Mouse (Mus musculus): Measurements from ENCODE around the gene Fads1.
A peak's percentile ranks its signal among the peaks of the same experiment; 100 is the strongest.

The Fads1 gene

DNA sequence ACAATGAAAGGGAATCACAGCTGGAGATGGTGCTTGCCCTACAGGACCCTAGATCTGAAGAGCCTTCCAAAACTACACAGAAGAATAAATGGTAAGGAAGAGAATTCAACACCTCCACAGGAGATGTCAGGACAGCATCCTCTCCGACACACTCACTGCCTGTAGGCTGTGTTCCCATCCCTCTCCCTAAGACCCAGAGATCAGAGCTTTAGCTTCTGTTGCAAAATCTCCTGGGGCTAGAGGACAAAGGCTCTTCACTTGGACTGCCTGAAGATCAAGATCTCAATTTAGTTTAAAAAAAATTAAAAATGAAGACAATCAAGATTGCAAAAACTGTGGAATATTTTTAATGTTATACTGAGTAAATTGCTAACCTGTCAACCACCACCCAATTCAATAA, 6.2 kb upstream of the Fads1 start:
- DNase-seq (ENCODE audit: low spot score in 2 of 2), result no peak

DNA sequence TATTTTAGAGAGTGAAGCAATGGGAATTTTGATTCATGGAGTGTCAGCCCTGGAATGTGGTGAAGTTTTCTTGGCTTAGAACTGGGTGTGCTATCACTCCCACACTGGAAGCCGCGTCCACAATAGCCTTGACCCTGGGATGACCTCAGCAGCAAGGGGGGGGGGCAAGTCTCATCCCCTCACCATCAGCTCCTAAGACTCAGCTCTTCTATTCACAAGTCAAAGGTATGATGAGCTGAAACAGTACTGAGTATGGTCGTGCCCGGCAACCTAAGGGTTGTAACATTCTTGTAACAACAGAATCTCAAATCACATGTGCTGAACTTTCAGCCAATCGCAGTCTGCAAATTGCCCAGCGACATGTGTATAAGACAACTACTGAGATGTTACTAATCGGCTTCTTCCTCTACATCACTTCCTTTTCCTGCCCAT, 5.7 kb upstream of the Fads1 start:
- no peak for DNase-seq (ENCODE audit: low spot score in 2 of 2)

DNA sequence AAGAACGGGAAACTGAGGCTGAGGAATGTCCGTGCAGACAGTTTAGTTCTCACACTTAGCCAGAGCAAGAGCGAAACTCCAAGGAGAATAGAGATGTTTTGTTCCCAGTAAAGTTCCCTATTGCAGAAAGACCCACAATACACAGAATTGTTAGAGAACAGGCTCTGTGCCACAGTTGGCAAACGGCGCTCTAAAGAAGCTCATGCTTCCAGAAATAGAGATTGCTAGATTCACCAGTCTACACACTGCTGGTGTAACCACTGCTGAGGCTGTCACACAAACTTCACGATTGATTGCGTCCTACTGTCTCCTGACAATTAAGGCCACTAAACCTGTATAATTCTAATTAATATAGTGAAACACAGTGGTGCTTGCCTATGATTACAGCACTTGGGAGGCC, 1.5 kb upstream of the Fads1 start:
- DNase-seq (ENCODE audit: low spot score in 2 of 2), result no peak

DNA sequence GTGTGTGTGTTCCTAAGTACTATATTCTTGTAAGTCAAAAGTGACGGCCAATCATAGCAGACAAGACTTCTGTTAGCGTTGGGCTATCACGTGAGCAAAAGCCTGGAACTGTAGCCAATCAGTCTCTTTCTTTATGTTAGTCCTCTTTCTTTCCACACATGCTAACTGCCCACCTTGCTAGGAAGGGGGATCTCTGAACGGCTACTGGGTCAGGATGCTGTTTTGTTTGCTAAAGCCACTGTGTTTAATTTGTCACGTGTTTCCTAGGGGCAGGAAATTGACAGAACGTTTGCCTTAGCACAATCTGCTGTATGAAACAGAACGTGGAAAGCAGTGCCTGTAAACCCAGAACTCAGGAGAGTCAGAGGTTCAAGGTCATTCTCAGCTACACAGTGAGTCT, 546 bp upstream of the Fads1 start:
- DNase-seq (ENCODE audit: low spot score in 2 of 2), result no peak

DNA sequence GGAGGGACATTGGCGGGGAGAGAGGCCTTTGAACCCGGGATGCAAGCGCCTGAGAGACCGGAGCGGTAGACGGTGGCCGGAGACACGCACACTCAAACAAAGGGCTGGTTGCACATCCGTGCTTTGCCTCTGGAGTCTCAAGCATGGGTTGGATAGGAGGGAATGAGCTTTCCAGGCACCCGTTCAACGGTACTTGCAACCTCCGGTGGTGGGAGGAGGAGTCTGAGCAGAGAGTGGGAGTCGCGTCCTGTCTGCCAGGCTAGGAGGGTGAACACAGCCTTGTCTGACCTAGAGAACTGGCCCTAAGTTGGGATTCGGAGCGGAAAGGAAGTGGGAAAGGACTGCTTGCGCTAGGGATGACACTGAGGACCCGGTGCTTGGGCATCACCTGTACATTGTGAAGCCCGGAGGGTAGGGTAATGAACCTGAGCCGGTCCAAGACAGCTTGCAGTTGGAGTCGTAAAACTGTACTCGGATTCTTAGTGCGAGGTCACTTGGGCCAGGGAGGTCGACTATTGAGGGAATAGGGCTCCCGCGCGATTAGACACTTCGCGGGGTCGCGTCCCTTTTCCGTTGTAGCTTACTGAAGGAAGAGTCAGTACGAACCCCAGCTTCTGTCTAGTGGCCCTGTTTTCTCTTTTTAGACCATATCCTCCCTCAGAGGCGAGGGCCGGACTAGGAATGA, 753 bp downstream of the Fads1 start:
- no peak for DNase-seq (ENCODE audit: low spot score in 2 of 2)

DNA sequence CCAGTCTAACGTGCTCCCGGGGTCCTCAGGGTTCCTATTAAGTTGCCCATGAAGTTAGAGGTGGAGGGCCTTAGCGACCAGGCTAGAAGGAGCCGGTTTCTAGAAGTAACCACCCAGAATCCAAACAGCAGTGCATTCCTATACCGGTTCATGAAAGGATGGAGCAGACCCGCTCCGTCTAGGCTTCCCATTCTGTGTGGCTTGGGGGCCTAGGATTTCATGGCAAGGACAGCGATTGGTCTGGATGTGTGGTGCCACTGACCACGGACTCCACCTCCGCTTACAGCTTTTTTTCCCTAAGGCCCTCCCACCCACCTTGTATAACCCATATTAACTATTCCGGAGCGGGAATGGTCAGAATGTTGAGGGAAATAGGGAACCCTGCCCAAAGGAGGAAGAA, 1.4 kb downstream of the Fads1 start:
- no peak for DNase-seq (ENCODE audit: low spot score in 2 of 2)

DNA sequence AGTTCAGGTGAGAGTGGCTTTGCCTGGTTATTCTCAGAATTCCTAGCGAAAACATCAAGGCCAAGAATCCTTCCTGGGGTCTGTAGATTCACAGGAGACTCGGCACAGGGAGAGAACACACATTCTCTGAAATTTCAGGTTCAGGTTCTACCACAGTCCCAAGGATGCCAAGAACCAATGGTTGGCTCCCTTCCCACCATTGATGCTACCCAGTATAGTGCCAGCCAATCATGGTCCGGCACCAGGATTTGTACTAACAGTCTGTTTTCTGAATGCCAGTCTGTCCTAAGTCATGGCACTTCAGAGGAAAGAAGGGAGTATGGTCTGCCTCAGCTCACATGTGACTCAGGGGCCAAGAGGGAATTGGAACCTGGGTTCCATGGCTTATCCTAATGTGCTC, 3.2 kb downstream of the Fads1 start:
- no peak for DNase-seq (ENCODE audit: low spot score in 2 of 2)

DNA sequence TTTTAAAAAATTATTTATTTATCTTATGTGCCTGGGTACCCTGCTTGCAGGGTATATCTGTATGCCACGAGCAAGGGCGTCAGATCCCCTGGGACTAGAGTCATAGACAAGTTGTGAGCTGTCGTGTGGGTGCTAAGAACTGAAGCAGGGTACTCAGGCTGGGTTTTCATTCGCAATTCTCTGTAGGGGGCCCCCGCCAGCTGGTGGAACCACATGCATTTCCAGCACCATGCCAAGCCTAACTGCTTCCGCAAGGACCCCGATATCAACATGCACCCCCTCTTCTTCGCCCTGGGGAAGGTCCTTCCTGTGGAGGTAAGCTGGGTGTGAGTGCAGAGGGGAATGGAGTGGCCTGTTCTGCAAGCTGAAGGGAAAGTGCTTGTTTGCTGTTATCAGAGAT, 3.9 kb downstream of the Fads1 start:
- no peak for DNase-seq (ENCODE audit: low spot score in 2 of 2)

DNA sequence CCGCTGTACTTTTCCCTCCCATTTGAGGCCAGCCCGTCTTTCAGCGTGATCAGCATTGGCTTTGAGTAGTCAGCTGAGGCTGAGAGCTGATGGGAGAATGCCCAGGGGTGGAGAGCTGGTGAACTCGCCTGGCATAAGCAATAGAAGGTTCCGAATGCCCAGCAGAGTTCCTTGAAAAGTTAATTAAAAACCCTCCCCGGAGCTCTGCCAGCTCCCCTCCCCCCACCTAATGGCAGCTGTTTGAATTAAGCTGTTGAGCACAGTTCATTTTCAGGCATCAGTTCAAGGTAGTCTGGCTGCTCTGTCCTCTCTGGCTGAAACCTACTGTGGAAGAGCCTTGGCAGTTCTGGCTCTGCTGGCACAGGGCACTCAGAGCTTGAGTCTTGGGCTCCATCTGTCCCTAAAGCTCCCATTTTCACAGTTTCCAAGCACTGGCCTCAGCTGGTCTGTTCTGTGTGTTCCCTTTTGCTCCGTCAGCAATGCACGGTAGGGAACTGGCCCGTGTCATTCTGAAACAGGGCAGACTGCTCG, 5.7 kb downstream of the Fads1 start:
- DNase-seq (ENCODE audit: low spot score in 2 of 2), result no peak

DNA sequence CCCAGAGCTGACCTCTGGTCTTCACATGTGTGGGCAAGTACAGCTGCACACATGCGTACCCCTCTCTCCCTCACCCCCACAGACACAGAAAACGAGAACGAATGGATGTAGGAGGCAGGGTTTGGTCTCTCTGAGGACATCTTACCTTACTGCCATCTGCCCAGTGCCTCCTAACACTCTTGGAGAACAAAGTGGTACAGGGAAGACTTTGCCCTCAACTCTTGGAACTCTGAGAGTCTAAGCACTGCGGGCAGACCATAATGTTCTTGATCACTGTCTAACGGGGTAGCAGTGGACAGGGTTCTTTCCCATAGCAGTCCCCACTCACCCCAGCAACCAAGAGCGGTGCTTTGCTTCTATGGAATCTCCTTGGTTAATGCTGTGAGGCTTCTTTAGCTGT, 6.3 kb downstream of the Fads1 start:
- no peak for DNase-seq (ENCODE audit: low spot score in 2 of 2)

DNA sequence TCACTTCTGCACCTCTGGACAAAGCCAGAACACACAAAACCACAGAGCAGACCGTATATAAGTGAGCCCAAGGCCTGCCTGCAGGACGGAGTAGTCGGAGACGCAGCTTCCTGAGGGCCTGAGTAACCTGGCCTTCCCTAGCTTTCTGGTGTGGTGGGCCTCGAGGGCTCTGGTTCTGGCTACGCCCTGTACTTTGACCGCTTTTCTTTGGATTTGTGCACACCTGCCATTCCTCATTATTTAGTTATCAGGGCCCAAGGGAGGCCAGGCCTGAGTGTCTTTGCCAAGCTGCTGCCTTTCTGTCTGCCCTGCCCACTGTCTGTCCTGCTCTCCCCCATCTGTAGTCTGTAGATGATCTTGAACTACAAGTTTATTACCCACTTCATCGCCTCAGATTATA, 7.3 kb downstream of the Fads1 start:
- no peak for DNase-seq (ENCODE audit: low spot score in 2 of 2)

DNA sequence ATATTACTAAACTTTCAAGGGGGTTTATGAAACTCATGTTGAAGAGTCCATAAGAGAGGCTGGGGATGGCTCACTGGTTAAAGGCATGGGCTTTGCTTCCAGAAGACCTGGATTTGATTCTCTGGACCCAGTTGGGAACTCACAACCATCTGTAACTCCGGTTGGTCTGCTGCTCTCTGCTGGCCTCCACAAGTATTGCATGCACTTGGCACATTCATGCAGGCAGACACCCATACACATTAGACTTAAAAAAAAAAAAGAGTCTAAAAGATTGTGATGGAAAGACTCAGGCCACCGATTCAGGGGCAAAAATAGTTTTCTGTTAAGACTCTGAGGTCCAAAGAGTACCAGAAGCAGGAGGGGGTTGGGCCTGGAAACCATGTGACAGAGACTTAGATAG, 8.1 kb downstream of the Fads1 start:
- peak; percentile 33 to 51 for DNase-seq (ENCODE audit: low spot score in 2 of 2)

DNA sequence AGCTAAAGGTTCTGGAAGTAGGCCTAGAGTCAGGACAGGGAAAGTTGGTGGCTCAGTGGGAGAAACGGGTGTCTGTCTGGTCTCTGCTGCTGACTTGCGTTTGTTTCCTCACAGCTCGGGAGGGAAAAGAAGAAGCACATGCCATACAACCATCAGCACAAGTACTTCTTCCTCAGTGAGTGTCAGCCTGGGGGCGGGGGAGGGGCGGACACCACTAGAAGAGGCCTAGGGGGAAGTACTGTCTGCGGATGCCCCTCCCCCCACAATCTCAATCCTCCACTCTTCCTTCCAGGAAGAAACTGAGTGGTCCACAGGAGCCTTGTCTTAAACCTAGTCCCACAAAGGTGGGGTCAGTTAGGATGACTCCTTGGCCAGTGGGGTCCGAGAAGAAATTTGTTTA, 8.6 kb downstream of the Fads1 start:
- no peak for DNase-seq (ENCODE audit: low spot score in 2 of 2)

DNA sequence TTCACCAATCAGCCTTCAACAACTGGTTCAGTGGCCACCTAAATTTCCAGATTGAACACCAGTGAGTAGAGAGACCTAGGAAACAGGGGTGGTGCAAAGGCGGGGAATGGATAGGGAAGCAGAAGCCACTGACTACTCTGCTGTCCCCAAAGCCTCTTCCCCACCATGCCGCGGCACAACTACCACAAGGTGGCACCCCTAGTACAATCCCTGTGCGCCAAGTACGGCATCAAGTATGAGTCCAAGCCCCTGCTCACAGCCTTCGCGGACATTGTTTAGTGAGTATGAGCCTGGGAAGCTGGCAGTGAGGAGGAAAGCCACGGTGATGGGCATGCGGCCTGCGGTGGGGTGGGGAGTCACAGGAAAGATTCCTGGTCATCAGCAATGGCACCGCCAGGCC, 11.6 kb downstream of the Fads1 start:
- no peak for DNase-seq (ENCODE audit: low spot score in 2 of 2)

DNA sequence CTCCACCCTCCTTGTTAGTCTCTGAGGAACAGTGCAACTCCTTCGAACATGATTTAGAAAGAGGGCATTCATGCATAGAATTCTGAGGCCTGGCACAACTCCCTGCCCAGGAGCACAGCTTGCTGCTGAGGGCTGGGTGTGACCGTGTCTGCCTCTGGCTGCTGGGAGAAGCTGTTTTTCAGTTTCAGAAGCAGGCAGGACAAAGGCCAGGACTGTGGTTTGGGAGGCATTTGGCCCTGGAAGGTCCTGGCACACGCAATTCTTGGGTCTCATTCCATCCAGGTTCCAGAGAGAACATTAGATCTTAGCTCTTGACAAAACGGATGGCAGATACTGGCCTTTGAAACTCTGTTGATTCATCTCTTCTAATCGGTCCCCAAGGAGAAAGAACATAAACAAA, 12.6 kb downstream of the Fads1 start:
- DNase-seq (ENCODE audit: low spot score in 2 of 2), result no peak

DNA sequence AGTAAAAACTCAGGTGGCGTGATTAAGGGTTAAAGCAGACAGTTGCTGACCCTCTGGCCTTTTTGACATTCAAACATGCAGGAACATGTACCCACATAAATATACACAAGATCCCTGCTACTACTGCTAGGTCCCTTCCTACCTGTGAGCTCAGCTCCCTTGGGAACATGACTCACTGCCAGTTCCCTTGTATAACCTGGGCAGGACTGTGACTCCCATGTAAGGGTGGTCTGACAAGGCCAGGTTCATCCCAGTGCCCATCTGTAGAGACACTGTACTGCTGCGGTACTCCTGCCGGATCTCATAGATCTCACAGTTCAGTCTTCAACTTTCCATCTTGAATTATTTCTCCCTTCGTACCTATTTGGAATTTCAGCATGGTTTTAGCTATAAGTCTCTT, 14.4 kb downstream of the Fads1 start:
- no peak for DNase-seq (ENCODE audit: low spot score in 2 of 2)

DNA sequence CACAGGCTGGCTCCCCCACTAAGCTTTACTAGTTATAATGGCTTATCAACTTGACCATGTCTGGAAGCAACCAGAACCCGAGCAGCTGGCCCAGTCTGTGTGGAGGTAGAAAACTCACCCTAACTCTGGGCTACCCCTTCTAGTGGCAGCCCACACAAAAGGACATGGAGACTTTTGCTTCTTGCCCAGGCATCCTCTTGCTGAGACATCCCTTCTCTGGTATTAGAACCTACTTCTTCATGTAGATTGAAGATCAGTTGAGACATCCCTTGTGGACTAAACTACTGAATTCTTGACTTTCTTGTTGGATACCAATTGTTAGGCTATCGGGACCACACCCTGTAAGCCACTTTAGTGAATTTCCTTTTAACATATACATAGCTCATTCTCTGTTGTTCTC, 15.6 kb downstream of the Fads1 start:
- DNase-seq (ENCODE audit: low spot score in 2 of 2), result no peak

DNA sequence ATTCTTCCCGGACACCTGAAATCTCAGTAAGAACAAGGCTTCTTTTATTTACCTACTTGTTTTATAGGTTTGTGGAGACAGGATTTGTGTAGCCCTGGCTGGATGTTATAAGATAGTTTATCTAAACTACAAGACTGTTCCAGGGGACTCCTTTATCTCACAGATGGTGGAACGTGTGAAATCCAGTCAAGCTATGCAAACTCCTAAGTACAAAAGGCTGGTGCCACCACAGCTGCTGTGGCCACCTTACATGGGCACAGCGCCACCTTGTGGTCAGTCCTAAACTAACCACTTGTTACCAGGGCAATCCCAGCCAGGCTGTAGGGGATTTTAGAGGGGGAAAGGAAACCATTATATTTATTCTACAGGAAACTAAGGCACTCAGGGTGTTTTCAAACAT, 16.0 kb downstream of the Fads1 start:
- peak; percentile 63 to 76 for DNase-seq (ENCODE audit: low spot score in 2 of 2)

DNA sequence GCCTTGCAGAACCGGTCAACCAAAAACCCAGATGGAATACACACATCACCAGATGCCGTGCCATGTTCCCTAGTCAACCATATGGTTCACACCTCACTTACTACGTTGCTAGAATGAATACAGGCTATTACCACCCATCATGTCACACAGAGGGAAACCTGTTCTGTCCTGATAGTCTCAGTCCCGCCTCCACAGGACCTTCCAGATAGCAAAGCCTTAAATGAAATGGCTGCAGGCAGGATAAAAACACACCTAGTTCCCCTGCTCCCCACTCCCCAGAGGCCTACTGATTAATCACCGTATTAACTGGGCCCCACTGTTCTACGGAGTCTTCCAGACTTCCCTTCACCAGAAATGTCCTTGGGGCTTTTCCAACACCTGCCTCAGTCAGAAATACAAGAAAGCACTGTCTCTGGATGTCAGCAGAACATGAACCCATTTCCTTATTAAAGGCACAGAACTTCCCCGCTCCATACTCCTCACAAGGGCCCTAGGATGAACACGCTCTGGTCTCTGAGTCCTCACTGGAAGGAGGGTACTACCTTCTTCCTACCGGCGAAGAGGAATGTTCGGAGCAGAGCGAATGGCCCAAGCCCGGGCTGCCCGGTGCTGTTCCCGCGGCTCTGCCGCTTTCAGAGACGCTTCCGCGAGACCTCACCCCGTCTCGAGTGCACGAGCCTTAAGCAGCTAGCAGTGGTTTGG, 20.6 kb downstream of the Fads1 start:
- DNase-seq (ENCODE audit: low spot score in 2 of 2), result peak in 1 of 2 experiments; percentile 8

DNA sequence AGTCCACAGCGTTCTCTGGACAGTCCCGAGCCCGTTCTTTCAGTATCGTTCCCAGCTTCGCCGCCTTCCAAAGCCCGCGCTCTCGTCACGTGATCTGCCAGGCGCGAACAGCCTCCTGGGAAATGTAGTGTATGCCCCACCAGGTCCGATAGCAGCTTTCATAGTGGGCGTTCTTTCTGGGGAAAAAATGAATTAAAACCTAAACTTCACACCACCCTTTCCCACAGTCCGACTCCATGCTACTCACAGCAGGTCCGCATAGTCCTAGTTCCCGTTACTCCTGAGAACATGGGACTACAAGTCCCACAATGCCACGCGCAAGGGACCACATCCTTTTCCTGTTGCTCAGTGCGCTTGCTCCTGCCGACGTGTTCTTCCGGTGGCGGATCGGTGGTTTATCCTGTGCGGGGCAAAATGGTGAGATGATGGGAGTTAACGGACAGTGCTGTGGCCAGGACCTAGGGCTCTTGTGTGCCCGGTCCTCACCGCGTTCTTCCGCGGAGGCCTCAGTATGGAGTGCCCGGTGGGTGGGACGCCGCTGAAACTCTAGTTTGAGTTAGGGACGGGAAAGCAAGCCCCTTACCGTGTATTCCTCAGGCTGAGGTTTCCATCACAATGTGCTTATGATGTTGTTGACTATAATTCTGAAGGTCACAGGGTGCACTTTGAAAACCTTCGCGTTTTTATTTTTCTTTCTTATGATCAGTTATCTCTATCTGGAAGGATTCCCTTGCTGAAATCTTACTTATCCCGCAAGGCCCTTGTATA, 21.3 kb downstream of the Fads1 start, which contains the start of the genes Tmem258 and Fen1:
Gene Tmem258 (plus strand): TSS at position 167 of the 768 bp plus-strand sequence.
Gene Fen1 (minus strand): TSS at position 322 of the 768 bp plus-strand sequence.
- DNase-seq (ENCODE audit: low spot score in 2 of 2), result peak; percentile 95 to 96

DNA sequence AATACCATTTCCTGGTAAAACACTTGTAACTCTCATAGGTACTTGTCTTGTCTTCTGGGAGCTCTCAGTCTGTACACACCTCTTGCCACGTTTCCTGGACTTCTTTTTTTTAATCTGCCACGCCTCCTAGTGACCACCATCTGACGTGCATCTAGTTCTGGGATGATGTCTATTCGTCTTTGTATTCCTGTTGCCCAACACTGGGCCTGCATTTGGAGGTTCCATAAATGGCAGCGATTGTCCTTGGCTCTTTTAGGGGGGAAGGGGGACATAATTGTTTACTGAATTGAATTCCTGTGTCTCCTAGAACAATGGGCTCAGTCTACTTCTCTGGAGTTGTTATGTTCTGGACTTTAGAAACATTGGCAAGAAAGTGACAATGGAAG, 21.9 kb downstream of the Fads1 start:
- DNase-seq (ENCODE audit: low spot score in 2 of 2), result peak; percentile 63

DNA sequence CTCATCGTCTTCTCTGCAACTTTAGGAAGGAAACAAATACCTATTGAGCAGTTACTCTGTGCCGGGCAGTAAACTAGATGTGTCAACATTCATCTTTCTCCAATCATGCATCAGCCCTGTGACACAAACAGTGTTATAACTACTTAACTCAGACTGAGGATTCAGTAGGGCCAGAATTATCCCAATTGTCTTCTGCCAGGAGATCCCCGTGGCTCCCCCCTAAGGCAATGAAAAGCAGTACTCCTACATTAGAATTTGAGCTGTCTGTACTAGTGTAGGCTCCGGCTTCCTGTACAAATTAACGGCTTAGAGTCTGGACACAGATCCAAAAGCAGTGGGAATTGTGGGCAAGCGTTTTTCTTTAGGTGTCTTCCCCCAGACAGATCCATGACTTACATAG, 22.4 kb downstream of the Fads1 start:
- DNase-seq (ENCODE audit: low spot score in 2 of 2), result no peak

DNA sequence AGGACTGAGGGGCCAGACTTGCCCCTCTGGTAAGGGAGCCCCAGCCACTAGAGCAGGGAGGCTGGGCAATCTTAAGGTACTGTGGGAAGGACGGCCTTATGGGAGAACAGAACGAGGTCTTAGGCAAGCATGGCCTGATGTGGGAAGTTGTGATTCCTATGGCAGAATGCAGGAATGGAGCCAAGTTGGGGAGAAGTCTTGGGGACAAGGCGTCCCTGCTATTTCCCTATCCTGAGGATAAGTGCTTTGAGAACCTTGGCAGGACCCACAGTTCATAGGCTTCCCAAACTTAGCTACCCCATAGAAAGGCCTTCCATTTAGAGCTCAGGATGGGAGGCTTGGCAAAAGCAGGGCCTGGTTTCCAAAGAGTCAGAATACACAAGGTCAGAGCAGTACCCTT, 26.2 kb downstream of the Fads1 start:
- DNase-seq (ENCODE audit: low spot score in 2 of 2), result no peak

Data from natural killer cell, adult 2 months (primary cell).